Mouse (Mus musculus) gastrocnemius, adult 18-20 months (tissue): ENCODE measurements around the gene Golga2. TPM values are rescaled to one million over a fixed set of nuclear protein-coding genes. Genes with fewer than 3 reads are reported as not detected.
A peak's percentile ranks its signal among the peaks of the same experiment; 100 is the strongest.
"Not testable (repeated sequence)": the region's sequence is repeated elsewhere in the genome, so short reads cannot be mapped to it uniquely, and the experiment has no call there.

ENCODE experiments used
- DNase-seq: peaks from one replicate; pipeline ENCODE4 v3.0.0; 2021; ENCODE audit warnings: low spot score
- total RNA-seq, 2 experiments: library from RNA; stranded (reverse); gene quantifications; 2 replicates each; pipeline ENCODE4 v1.2.3; 2021

Golga2 gene
- total RNA-seq, 2 experiments from 2014 or later = 56.7 to 56.9 TPM

GRCm38 (mm10) chr2:32287923-32288367 lies 761 bp downstream of the Golga2 start, which contains the start of gene Swi5:
Gene Swi5, minus strand, starts transcription at chr2:32288075.
- peak; percentile 97 for DNase-seq

GRCm38 (mm10) chr2:32288371-32288931 lies 1.3 kb downstream of the Golga2 start:
- DNase-seq = no peak

DNA sequence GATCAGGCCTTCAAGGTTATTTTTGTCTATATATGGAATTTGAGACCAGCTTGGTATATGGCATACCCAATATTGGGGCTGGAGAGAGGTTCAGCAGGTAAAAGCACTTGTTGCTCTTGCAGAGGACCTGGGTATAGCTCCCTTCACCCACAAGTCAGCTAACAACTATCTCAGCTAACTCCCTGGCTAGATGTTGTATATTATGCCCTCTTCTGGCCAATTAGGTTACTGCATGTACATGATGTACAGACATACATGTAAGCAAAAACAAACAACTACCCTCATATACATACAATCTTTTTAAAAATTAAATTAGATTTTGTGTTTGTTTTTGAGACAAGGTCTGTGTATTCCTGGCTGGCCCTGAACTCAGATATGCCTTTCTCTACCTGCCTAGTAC lies 2.4 kb downstream of the Golga2 start:
- no peak for DNase-seq

GRCm38 (mm10) chr2:32294348-32294747 lies 7.2 kb downstream of the Golga2 start:
- DNase-seq = peak; percentile 91

DNA sequence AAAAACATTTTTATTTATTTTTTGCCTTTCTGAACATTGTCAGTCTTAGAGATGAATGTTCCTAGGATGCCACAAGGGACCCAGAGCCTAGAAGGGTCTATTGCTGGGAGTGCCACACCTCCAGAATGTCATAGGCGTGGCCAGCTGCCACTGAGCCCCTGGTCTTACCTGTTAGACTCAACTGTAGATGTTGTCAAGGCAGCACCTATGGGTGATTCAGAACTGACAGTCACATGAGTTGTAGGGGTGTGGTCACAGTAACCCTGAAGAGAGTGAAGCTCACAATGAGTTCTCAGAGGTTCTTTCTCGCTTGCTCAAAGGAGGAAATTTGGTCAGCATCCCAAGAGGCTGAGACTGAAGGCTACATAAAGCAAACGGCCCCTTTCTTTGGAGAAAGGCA lies 8.1 kb downstream of the Golga2 start:
- DNase-seq = no peak

DNA sequence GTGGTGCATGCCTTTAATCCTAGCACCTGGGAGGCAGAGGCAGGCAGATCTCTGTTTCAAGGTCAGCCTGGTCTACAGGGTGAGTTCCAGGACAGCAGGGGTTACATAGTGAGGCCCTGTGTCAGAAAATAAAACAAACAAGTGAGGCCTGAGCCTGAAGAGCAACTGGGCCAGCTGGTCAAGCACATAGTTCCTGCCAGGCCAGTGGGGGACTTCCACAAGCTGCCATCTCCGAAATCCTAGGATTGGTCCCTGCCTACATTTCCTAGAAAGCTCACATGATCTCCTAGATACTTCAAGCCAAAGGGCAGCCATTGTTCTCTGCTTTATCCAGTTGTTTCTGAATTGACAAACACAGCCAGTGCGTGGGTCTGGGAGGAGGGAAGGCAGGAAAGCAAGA lies 8.7 kb downstream of the Golga2 start:
- not testable (repeated sequence) for DNase-seq

GRCm38 (mm10) chr2:32299469-32299868 lies 12.3 kb downstream of the Golga2 start:
- no peak for DNase-seq

DNA sequence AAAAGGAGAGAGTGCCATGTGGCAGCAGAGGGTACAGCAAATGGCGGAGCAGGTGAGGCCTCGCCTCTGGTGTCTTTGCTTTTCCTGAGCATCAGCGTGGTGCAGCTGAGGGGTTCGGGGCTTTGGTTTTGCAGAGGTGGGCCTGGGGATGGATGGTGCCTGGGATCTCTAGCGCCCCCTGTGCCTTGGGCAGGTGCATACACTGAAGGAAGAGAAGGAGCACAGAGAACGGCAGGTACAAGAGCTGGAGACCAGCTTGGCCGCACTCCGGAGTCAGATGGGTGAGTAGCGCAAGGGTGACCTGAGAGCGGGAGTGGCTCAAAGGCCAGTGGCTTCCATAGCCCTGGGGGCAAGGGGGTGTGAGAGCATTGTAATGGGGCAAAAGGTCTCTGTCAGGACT lies 15.8 kb downstream of the Golga2 start:
- no peak for DNase-seq

GRCm38 (mm10) chr2:32304145-32304832 lies 17.1 kb downstream of the Golga2 start:
- peak; percentile 61 for DNase-seq

DNA sequence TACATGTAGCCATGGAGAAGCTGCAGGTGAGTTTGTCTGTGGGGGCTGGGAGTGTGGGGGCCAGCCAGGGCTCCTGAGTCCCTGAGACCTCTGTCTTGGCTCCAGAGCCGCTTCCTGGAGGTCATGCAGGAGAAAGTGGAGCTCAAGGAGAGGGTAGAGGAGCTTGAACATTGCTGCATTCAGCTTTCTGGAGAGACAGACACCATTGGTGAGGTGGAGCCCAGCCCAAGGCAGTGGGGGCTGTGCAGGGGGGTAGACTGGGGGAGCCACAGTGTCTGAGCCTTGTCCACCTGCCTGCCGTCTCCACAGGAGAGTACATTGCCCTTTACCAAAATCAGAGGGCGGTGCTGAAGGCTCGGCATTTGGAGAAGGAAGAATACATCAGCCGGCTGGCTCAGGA lies 18.5 kb downstream of the Golga2 start:
- no peak for DNase-seq

DNA sequence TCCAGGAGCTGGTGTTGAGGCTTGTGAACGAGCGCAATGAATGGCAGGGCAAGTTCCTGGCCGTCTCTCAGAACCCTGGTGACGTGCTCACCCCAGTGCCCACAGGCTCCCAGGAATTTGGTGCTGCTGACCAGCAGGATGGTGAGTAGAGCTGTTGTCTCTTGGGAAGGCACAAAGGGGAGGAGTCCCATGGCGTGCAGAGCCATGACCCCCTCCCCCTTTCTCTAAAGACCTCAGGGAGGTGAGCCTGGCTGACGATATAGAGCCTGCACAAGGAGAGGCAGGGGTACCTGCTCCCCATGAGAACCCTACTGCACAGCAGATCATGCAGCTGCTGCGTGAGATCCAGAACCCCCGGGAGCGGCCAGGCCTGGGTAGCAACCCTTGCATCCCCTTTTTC lies 19.0 kb downstream of the Golga2 start:
- no peak for DNase-seq

- DNase-seq = no peak
Observed at GRCm38 (mm10) chr2:32307247-32307798, 20.1 kb downstream of the Golga2 start.

DNA sequence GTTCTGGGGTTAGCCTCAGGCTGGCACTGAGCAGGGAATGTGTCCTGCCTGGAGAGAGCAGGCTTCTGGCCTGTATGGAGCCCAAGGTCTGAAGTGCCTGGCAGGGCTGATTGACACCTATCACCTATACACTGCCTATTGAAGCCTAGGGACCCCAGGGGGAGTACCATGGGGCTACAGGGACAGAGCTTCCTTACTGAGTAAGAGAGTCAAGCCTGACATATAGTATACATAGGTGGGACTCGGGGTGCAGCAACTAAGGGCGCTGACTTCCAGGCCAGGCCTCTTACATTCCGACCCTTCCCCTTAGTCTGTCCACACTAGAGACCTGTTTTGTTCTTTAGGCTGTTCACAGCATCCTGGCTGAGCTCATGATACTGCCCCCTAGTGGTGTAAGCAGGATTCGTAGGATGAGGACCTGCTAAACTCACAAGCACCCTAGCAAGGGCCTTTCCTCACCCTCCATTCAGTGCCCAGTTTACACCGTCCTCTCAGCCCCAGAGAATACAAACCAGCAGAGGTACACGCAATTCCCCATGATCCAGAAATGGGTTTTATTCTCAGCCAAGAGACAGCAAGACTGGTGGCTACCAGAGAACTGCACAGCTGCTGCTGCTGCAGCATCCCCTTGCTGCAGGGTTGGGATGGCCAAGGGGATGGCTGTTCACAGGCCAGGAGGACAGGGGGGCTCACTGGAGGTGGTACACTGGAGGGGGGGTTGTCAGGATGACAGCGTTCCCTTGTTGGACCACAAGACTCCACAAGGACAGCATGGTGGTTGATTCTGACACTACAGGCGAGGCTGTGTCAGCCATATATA lies 21.0 kb downstream of the Golga2 start:
- DNase-seq = peak; percentile 51

- no peak for DNase-seq
Observed at GRCm38 (mm10) chr2:32308870-32309568, 21.8 kb downstream of the Golga2 start.

GRCm38 (mm10) chr2:32310096-32310845 lies 23.1 kb downstream of the Golga2 start:
- DNase-seq = no peak

DNA sequence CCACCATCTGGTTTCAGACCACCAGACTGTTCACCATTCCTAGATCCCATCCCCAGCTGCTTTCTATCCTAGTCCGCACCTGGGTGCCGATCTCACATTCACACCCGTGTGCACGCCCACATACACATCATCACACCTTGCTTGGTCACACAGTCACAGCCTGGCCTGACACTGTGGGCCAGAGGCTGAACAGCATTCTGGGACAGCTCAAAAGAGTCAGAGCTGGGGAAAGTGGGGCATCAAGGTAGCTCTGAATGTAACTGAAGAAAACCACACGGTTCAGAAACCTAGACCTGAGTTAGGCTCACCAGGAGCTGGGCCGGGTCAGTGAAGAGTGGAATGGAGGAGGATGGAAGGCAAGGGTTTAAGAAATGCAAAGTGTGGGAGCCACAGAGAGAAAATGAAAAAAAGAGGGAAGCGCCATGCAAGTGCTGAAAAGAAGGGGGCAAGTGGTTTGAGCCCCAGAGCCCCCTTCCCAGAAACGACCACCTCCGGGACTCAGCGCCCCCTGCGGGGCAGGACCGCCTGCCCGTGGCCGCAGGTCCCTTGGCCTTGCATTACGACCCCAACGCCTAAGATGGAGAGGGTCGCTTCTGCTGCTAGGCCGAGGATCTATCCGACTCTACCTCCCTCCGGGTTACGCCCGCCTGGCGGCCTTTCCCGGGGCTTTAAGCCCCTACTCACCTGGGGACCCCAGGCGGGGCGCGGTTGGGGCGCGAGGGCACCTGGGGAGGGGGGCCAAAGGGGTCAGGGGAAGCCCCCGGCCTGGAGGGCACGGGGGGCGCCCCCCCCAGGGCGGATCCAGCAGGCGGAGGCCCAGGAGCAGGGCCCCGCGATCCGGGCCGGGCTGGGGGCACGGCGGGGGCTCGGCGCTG lies 24.5 kb downstream of the Golga2 start:
- DNase-seq = no peak

DNA sequence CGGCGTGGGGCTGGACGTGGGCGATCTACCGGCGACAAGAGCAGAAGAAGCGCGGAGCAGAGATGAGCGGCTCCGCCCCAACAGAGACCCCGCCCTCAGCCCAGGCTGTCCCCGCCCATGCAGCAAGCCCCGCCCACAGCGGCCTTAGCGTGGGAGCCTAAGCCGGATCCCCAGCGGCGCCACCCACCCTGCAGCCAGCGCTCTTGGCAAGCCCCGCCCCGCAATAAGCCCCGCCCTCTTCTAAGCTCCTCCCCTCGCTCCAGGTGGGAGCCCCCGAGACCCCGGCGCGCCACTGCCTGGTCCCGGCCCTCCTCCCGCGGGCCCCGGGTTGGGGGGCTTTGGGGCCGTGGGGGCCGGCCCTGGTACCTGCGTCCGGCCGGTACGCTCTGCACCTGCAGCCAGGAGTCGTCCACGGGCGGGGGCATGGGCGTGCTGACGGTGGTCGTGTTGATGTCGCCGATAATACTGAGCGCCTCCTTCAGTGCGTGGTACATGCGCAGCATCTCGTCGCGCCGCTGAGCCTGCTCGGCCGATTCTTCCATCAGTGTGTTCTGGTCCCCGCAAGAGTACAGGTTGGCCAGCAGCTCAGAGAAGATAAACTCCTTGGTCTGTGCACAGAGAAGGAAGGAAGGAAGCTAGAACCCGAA lies 25.3 kb downstream of the Golga2 start:
- peak; percentile 62 for DNase-seq

GRCm38 (mm10) chr2:32314831-32315230 lies 27.6 kb downstream of the Golga2 start:
- DNase-seq = no peak

DNA sequence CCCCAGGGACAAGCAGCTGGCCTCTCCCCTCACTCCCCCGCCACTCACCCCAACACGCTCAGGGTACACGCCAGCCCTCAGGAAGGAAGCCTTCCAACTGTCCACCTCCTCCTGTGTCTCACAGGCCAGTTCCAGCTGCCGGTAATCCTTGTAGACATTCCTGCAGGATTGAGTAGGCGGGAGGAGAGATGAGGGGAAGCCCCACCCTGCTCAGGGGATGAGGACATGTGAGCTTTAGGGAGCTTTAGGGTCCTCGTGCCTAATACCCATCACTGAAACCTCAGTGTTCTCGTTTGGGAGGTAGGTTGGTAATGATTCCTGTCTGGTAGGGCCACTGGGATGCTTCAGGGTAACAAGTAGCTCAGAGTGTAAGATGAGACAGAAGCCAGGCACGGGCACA lies 28.6 kb downstream of the Golga2 start:
- DNase-seq = peak; percentile 54
